Mouse (Mus musculus): ENCODE data around the gene Mgl2.

DNA sequence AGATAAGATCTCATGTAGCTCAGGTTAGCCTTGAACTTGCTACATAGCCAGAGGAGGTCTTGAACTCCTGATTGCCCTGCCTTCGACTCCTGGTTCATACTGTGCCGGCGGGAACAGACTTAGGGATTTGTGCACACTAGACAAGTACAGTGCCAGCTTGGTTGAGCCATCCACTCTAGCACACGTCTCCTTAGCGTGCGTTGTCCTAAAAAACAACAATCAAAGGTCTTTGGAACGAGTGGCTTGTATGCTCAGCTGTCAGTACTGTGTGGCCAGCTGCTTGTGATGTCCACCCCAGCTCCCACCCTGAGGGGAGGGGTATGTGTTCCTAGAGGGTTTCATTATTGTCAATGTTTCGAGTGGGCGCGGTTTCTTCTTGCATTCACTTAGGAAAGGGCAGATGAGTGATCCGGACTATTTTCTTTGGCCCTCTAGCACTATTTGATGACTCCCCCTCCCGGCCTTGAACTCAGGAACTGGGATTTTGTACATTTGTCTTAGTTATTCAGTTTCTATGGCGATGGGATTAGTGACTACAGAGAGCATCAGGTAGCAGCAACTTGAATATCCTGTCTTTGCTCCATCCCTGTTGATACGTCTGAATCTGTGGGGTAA, 26.3 kb upstream of the Mgl2 start:
- TF ChIP-seq POLR2A (IDR thresholded peaks at IDR 0.05; ENCODE audit: low read depth, low read length) (no peak), CTCF (IDR thresholded peaks at IDR 0.05; ENCODE audit: extremely low read depth, insufficient read length, insufficient replicate concordance, low read depth, low read length) (no peak)

All from small intestine, adult 2 months (tissue).